In the genomic region with DNA sequence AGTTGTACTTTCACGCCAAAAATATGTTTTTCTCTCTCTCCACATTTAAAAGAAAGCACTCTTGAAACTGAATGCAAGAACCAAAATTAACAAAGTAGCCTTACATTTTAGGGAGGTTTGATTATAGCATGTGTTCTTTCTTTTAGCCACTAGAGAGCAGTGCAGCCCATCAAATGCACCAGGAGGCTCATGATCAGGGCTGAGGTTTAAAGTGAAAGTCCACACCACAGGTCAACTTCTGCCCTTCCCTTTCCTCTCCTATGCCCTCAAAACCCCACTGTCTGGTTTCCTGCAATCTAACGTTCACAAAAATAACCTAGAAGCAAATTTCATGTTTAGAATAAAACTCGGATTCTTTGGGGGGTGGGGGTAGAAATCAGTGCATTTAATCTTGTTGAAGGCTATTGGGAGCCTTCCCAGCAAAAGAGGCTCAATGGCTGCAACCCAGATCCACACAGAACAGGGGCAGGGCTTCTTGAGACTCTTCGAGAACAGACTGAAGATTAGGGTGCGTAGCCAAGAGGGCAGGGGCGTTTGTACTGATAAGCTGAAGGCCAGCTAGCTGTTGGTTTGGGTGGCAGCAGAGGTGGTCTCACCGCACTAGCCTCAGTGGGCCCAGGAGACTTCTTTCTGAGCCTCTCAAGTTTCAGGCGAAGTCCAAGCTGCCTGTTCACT, we compare ENCODE assay signal across 8 mouse cellular contexts. TPM values are rescaled to one million over a fixed set of nuclear protein-coding genes. Genes with fewer than 3 reads are reported as not detected.
DNase-seq lines count a peak whose midpoint lies in the region; ATAC-seq and TF ChIP-seq lines count a peak whose summit lies in the region.

No protein-coding gene starts in this region.

- 48% methylated on average over 8 of the region's 8 CpGs for WGBS in forebrain, embryonic 15.5 days
- WGBS in hindbrain, postnatal 0 days: 43% methylated on average over 8 of the region's 8 CpGs
- WGBS in limb, embryonic 10.5 days: 44% methylated on average over 8 of the region's 8 CpGs
- 44% methylated on average over 8 of the region's 8 CpGs for WGBS in midbrain, embryonic 14.5 days

- no peaks in the 10 kb centered on the region for H3K27me3 ChIP-seq in forebrain, embryonic 15.5 days
- no peaks in the 10 kb centered on the region for H3K27me3 ChIP-seq in hindbrain, postnatal 0 days (ENCODE audit: insufficient read depth, low read length)
- H3K27me3 ChIP-seq in limb, embryonic 10.5 days (ENCODE audit: low read depth, poor library complexity, severe bottlenecking): peaks cover 38% of the 10 kb centered on the region
- no peaks in the 10 kb centered on the region for H3K27me3 ChIP-seq in midbrain, embryonic 14.5 days (ENCODE audit: control insufficient read depth, insufficient read depth, low read length)

- H3K4me2 ChIP-seq in forebrain, embryonic 15.5 days (replicated peaks): 0 out of 2 replicates have a peak overlapping the region, but pooled peaks have one; percentile 16
- H3K4me2 ChIP-seq in hindbrain, postnatal 0 days (ENCODE audit: low read depth, low read length): no peak overlapping the region; the same call in 1 of the 2 replicates
- H3K4me2 ChIP-seq in midbrain, embryonic 14.5 days (ENCODE audit: low read length): no peak overlapping the region

- no peaks in the 10 kb centered on the region for H3K9me3 ChIP-seq in forebrain, embryonic 15.5 days
- no peaks in the 10 kb centered on the region for H3K9me3 ChIP-seq in hindbrain, postnatal 0 days (ENCODE audit: low read length)
- H3K9me3 ChIP-seq in limb, embryonic 10.5 days (replicated peaks): no peaks in the 10 kb centered on the region
- no peaks in the 10 kb centered on the region for H3K9me3 ChIP-seq in midbrain, embryonic 14.5 days (ENCODE audit: control insufficient read depth, low read length)

- peak; percentile 6 for DNase-seq in thymus, postnatal 25 days
- DNase-seq in thymus, postnatal 36 days: no peak
- DNase-seq in hindbrain, postnatal 0 days (ENCODE audit: low spot score): peak; percentile 76
- DNase-seq in limb, embryonic 10.5 days (ENCODE audit: low spot score): peak; percentile 49
- DNase-seq in midbrain, embryonic 14.5 days: peak; percentile 82
- DNase-seq in ovary, postnatal 10 days (ENCODE audit: low spot score): no peak

- peak overlapping the region; percentile 44 for H3K4me3 ChIP-seq in brown adipose tissue, adult 24 weeks (ENCODE audit: insufficient read depth, low read depth, low read length)
- H3K4me3 ChIP-seq in forebrain, embryonic 15.5 days: peak overlapping the region; percentile 17; the same call in 1 of the 2 replicates
- H3K4me3 ChIP-seq in hindbrain, postnatal 0 days (ENCODE audit: low read length): no peak overlapping the region
- no peak overlapping the region for H3K4me3 ChIP-seq in limb, embryonic 10.5 days
- H3K4me3 ChIP-seq in midbrain, embryonic 14.5 days (replicated peaks; ENCODE audit: low read depth, low read length): no peak overlapping the region

- ATAC-seq in forebrain, embryonic 15.5 days (replicated peaks): peak; percentile 79
- peak; percentile 66; the same call in 1 of the 2 replicates for ATAC-seq in hindbrain, postnatal 0 days
- ATAC-seq in midbrain, embryonic 14.5 days (ENCODE audit: low FRiP score, low TSS enrichment): no peak; the same call in 1 of the 2 replicates

- H3K4me1 ChIP-seq in brown adipose tissue, adult 24 weeks (ENCODE audit: control insufficient read depth, insufficient read depth, insufficient read length, low read length): no peaks in the 10 kb centered on the region
- peaks cover 9% of the 10 kb centered on the region for H3K4me1 ChIP-seq in forebrain, embryonic 15.5 days
- no peaks in the 10 kb centered on the region for H3K4me1 ChIP-seq in hindbrain, postnatal 0 days (ENCODE audit: insufficient read depth, low read length)
- peaks cover 15% of the 10 kb centered on the region for H3K4me1 ChIP-seq in limb, embryonic 10.5 days
- H3K4me1 ChIP-seq in midbrain, embryonic 14.5 days (ENCODE audit: control insufficient read depth, insufficient read depth, low read length): no peaks in the 10 kb centered on the region

- H3K36me3 ChIP-seq in forebrain, embryonic 15.5 days: no peaks in the 10 kb centered on the region
- H3K36me3 ChIP-seq in hindbrain, postnatal 0 days (ENCODE audit: insufficient read depth, low read length): no peaks in the 10 kb centered on the region
- H3K36me3 ChIP-seq in limb, embryonic 10.5 days: no peaks in the 10 kb centered on the region
- H3K36me3 ChIP-seq in midbrain, embryonic 14.5 days (ENCODE audit: control insufficient read depth, insufficient read depth, low read length): no peaks in the 10 kb centered on the region

- no peak overlapping the region for H3K9ac ChIP-seq in forebrain, embryonic 15.5 days (replicated peaks)
- no peak overlapping the region for H3K9ac ChIP-seq in hindbrain, postnatal 0 days (replicated peaks; ENCODE audit: low read length)
- H3K9ac ChIP-seq in midbrain, embryonic 14.5 days (replicated peaks; ENCODE audit: low read length): no peak overlapping the region

- peak; percentile 90 for TF ChIP-seq CTCF in hindbrain, postnatal 0 days (IDR thresholded peaks at IDR 0.05; ENCODE audit: low read depth)

- H3K27ac ChIP-seq in brown adipose tissue, adult 24 weeks (replicated peaks; ENCODE audit: low read depth, low read length): no peak overlapping the region
- no peak overlapping the region for H3K27ac ChIP-seq in forebrain, embryonic 15.5 days (replicated peaks)
- H3K27ac ChIP-seq in hindbrain, postnatal 0 days: no peak overlapping the region
- H3K27ac ChIP-seq in limb, embryonic 10.5 days: peak overlapping the region; percentile 38; the same call in 1 of the 2 replicates
- no peak overlapping the region for H3K27ac ChIP-seq in midbrain, embryonic 14.5 days (replicated peaks; ENCODE audit: low read depth, low read length)

RNA-seq across cellular contexts. Expression of gene Zfp770, which starts 59.3 kb away (rescaled TPM):
- polyA plus RNA-seq in brown adipose tissue, adult 24 weeks (2012; ENCODE audit: insufficient read depth, insufficient read length, missing spikeins): 7.6 and 7.7 TPM in 2 replicates
- polyA plus RNA-seq in forebrain, embryonic 15.5 days (2015; fragmentation: Nextera tagmentation; extraction: Ambion mirVana): 5.5 and 5.9 TPM in 2 replicates
- total RNA-seq in hindbrain, postnatal 0 days (2014; rRNA removed): 12.0 and 13.3 TPM in 2 replicates
- 6.2 and 6.4 TPM in 2 replicates for polyA plus RNA-seq in hindbrain, postnatal 0 days (2015; fragmentation: Nextera tagmentation; extraction: Ambion mirVana)
- polyA plus RNA-seq in limb, embryonic 10.5 days (2016; fragmentation: Nextera tagmentation; extraction: Ambion mirVana): 2.9 and 3.0 TPM in 2 replicates
- polyA plus RNA-seq in midbrain, embryonic 14.5 days (2014; fragmentation: Nextera tagmentation; extraction: Ambion mirVana): 8.2 and 11.4 TPM in 2 replicates

Comparison
In these comparisons a context has a peak if more than half of its experiments do, and no peak if none do; other contexts are left out.
1. DNase-seq: peak in thymus, postnatal 25 days (single experiment), hindbrain, postnatal 0 days (single experiment), limb, embryonic 10.5 days (single experiment) and midbrain, embryonic 14.5 days (single experiment); none in thymus, postnatal 36 days (0 of 2) and ovary, postnatal 10 days (single experiment).
2. H3K4me3 ChIP-seq: peak in brown adipose tissue, adult 24 weeks (single experiment) and forebrain, embryonic 15.5 days (single experiment); none in hindbrain, postnatal 0 days (single experiment), limb, embryonic 10.5 days (single experiment) and midbrain, embryonic 14.5 days (single experiment).